Mouse (Mus musculus) layer of hippocampus, adult 11-12 months (tissue): ENCODE data around the gene Oaf.

Experiments used
- DNase-seq: peaks from one replicate; pipeline ENCODE4 v3.0.0; 2022; ENCODE audit warnings: low spot score

Gene Oaf

DNA sequence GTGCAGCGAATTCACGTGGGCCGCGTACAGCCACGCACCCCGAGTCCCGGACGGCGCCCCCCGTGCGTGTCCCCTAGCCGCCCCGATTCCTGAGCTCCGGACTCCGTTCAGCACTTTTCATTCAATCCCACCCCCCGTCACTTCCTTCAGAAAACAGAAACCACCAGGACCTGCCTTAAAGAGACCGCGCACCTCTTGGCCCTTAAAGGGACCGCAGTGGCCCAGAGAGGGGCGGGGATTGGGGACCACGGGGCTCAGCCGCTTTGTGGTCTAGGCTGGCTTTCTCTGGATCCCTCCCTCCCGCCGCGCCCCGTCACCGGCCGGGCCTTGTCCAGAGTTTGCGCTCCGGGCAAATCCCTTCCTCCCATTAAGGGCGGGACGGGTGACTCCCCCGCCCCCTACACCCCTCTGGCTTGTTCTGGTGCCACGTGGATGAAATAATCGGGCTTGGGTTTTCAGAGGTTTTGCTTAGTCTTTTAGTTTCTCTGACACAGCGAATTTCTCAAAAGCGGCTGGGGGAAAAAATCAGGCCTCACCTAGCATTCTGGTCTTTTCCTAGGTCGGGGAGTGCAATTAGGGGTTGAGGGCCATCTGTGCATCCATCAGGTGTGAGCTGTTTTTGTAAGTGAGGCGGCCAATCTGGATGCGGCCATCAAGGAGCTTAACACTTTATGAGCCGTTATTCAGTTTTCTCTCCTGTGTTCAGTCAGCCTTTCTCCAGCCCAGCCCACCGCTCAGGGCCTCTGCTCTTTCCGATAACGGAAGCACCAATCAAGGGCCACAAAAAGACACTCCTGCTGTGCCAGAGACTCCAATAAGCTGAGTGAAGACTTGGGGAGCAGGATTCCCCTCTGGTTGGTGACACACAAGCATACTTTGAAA is at the start of gene Oaf:
TSS of gene Oaf (minus strand) at position 200 of the 882 bp plus-strand sequence.
- DNase-seq = peak; percentile 73

DNA sequence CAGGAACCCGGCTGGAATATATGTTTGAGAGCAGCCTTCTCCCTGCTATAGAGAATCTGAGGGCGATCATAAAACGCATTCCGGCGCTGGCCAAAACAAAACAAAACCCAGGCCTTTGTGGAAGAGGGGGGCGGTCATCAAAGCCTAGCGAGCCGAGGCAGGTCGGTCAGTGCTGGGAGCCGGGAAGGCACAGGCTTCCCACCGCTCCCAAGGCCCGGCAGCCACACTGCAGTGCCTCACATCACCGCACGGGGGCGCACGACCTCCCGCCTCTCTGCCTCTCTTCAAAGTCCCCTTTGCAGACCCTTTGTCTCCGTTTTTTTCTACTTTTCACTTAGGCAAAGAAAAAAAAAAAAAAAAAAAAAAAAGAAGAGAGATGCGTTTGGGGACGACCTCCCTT is 47.2 kb upstream of the Oaf start:
- peak; percentile 65 for DNase-seq

DNA sequence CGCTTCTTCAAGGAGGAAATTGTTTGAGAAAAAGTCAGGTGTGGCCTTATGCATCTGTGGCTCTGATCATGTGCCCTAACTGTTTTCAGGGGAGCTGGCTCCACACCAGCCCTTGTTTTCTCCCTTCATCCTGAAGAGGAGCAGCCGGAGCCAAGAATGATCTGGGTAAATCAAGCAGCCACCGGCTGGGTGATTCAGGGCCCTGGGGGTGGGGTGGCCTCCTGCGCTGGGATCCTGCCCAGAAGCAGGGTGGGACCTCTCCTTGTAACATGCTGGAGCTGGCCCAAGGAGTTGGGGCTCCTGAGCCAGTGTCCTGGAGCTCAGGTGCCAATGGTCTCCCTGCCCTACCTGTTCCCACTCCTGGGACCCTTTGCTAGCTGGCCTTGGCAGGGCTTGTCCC is 45.6 kb upstream of the Oaf start:
- no peak for DNase-seq

DNA sequence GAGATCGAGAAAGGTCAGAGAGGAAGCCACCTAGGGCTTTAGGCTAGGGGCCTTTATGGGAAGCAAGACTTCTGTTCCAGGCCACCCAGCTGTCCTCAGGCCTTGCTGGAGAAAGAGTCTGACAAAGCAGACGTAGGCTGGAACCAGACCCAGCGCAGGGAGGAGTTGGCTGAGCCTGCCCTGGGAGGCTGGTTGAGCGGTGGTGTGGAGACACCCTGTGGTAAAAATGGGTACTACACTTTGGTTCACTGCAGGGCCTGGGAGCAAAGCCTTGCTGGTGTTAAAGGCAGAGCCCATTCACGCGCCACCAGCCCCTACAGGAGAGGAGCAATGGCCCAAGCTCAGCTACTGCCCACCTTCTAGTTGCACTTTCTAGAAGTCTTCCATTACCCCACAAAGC is 44.6 kb upstream of the Oaf start:
- DNase-seq = peak; percentile 84

DNA sequence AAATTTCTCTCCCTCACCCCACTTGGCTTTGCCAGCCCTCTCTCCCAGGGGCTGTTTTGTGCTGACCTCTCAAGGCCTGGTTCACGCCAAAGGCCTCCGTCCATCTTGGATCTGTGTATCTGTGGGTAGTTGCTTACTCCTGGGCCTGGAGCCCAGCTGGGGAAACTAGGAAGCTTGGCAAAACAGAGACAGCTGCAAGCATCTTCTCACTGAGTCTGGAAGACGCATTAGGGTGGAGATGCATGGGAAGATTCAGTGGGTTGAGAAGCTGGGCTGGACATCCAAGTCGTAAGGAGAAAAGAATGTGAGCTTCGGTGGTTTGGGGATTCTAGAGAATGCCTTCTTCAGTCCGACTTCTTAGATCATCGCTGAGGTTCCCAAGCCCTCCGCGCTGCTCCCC is 34.0 kb upstream of the Oaf start:
- DNase-seq = no peak

DNA sequence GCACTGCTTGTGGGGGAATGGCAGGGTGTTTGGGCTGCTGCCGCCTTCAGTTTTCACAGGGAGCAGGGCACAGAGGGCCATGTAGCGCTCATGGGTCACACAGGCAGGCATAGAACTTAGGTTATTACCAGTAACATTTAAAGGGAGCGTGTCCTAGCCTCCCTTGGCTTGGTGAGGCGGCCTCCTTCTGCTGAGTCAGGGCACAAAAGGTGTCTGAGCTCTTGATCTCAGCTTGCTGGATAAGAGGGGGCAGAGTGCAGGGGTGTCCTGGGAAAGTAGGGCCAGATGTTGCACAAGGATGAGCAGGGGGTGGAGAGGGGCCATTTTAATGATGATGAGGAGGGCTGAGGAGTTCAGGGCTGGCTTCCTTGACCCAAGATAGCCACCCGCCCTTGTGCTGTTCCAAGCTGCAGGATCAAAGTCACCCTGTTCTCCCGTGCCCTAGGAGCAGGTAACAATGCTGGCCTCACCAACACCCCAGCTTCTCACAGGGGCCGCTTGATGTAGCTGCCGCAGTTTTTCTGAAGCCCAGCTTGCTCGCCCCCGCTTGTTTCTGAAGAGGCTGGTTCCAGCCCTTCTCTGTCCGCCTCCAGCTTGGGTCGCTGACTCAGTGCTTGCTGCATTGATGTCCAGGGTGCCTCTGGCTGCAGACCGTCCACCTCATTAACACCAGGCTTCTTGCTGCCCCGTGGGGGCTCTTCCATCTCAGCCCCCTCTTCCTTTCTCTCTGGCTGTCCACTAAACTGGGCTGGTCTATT is 32.2 kb upstream of the Oaf start:
- no peak for DNase-seq

DNA sequence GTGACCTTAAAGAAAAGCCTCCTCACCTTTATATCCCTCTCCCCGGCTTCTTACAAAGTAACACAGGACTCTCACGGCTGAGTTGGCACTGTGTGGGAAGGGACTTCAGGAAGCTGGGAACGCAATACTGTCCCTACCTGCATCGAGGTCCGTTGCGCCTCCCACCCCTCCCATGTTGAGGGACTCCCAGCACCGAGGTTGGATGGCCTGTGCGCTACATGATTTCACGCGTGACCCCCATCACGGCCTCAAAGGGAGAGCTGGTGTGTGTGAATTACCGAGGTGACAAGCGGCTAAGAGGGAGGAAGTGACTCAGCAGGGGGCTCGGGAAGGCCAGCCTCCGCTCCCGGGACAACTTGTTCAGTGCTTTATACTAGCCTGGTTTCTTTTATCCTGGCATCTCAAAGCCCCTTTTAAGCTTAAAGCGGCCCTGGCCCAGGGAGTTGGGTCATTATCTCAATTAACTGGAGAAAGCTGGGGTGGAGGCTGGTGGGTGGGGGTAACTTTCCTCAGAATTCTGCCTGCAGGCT is 31.1 kb upstream of the Oaf start:
- peak; percentile 52 for DNase-seq

DNA sequence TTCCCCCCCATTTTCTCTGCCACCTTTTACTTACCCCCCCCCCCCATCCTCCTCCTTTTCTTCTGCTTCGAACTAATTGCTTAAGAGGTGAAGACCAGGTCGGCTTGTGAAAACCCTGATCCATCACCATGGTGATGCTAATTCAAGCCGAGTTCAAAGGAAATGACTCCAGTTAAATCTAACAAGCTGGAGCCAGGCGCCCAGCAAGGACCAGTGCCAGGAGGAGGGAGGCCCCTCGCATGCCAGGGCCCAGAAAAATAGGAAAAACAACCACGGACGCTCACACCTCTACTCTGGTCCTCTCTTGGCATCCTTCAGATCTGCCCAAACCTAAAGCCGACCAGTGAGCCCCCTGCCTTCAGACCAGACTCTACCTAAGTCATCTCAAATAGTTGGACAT is 29.5 kb upstream of the Oaf start:
- DNase-seq = peak; percentile 39

DNA sequence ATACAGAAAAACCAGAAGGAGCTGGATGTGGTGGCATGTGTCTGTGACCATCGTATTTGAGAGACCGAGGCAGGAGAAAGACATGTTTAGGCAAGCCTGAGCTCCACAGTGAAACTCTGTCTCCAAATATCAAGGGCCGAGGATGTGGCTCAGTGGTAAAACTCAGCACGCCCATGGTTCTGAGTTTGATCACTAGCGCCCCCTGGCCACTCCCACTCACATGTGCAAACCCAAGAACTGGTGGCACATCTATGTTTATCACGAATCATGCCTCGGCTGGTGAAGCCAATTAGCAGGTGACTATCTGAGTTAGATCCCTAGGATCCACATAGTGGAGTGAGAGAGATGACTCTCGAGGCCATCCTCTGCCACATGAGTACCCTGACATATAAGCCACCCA is 27.6 kb upstream of the Oaf start:
- no peak for DNase-seq

DNA sequence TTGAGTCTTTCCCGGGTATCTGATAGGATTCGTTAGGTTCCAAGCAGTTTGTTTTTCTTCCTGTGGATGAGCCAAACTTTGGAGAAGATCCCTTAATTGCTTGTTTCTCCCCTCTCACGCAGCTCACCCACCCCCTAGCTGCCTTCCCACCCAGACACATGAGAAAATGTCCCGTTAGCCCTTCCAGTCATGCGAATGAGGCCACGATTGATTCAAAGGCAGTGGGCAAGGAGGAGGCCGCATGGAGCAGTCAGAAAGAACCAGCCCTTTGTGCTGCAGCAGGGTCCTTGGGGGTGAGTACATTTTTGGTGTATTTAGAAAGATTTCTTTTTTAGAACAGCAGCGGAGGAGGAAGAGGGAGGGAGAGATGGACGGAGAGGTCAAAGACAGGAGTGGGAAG is 25.5 kb upstream of the Oaf start:
- DNase-seq = no peak

DNA sequence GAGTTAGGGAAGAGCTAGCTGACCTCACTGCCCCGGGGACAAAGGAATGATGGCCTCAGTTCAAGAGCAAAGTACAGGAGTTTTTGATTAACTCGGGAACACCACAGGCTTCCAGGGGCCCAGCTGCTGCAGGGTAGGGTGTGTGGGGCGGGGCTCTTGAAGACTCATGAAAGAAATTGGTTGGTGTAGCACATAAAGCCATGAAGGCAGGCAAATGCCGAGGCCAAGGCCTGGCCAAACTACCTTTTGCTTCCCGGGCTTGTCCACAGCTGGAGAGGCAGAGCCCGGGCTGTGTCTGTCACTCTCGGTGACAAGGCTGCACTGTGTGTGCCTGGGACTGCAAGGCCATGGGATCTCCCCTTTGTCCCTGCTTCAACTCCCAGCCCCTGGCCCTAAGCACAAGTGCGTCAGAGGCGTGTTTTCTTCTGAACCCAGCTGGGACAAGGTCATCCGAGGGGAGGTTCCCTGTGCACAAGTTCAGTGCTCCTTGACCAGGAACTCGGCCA is 24.3 kb upstream of the Oaf start:
- no peak for DNase-seq

DNA sequence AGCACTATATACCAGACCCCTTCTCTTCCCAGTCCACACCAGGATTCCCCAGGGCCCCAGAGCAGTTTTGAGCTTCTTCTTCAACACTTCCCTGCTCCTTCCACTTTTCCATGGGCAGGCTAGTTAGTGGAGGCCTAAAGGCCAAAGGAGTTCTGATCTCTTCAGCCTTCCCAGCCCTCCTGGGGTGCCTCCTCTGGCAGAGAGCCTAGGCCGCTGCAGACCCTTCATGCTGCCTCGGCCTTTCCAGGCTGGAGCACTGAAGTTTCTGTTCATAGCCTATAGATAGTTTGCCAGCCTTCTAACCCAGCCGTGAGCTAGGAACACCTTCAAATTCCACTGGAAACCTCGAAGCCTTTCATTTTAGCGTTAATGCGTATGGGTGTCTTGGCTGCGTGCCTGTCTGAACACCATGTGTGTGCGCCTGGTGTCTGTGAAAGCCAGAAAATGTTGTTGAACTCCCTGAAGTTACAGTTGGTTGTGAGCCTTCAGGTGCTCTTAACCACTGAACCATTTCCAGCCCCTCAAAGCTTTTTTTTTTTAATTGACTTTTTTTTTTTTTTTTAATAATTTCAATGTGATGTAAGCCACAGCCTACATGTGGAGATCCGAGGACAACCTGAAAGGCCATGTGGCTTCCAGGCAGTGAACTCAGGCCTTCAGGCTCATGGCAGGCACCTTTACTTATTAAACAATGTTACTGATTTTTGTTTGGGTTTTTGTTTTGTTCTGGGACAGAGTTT is 23.3 kb upstream of the Oaf start:
- no peak for DNase-seq

DNA sequence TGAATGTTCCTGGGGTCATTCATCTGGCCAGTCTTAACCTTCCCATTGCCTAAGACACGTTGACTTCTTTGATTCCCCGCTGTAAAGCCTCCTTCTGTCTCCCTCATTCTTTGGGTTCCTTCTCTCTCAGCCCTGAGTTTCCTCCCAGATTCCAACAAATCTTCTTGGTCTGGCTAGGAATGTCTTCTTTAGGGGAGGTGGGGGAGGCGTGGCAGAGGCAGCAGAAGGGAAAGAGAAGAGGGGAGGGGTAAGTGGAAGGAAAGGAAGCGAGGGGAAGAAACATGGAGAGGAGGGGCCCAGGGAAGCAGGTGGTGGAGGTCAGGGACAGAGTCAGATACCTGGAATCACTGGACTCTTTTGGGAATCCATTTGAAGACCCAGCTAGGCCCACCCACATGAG is 22.7 kb upstream of the Oaf start:
- DNase-seq = no peak

DNA sequence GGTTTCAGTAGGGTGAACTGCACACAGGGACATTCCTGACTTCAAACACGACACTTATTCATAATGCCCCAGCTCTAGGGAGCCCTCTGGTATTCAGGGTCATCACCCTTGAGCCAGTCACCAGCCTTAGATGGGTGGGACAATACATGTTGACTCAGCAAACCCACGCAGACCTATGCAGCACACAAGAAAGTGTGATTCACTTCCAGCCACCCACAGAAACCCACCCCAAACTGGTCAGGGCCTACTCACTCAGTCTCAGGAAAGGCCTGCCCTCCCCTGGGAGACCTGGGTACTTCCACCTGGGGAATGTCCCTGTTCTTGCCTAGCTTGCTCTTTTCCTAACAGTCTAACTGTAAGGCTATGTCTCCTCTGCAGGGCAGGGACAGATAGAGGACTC is 22.2 kb upstream of the Oaf start:
- DNase-seq = no peak

DNA sequence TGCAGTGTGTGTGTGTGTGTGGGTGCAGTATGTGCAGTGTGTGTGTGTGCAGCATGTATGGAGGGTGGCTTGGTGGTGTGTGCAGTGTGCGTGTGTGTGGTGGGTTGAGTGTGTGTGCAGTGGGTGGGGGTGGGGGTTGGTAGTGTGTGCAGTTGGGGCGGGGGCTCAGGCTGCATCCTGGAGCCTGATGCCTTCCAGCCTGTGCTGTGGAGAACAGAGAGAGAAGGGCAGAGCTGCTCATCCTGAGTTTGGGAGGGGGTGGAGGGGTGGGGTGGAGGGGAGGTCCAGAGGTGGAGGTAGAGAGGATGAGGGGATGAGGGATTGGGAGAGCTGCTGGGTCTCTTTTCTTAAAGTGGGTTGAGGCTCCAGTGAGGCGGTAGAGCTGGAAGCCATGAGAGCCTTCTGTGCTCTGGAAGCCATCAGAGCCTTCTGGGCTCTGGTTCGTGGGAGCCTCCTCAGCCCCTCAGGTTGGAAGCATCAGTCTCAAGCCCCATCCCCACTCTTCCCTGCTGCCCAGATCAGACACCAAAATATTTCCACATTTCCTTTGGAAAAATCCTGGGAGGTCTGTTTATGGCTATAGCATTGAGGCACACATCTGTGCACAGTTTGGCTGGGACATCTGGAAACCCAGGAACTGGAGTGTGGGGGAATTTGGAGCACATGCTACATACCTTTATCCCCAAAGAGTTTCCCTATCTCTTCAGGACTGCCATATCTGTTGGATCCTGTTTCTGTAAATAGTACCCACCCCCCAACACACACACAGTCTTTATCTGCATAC is 21.6 kb upstream of the Oaf start:
- DNase-seq = no peak

DNA sequence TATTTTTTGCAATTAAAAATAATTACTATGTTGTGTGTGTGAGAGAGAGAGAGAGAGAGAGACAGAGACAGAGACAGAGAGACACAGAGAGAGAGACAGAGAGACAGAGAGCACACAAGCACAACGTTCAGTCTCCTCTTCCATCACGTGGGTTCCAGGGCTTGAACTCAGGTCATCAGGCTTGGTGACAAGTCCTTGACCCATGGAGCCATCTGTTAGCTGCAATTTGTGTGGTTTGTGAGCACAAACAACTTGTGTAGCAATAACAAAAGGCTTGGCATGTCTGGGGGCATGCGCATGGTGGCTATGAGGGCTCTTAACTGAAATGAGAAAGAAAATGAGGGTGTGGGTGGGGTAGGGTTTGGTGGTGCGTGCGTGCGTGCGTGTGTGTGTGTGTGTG is 20.9 kb upstream of the Oaf start:
- DNase-seq = no peak

DNA sequence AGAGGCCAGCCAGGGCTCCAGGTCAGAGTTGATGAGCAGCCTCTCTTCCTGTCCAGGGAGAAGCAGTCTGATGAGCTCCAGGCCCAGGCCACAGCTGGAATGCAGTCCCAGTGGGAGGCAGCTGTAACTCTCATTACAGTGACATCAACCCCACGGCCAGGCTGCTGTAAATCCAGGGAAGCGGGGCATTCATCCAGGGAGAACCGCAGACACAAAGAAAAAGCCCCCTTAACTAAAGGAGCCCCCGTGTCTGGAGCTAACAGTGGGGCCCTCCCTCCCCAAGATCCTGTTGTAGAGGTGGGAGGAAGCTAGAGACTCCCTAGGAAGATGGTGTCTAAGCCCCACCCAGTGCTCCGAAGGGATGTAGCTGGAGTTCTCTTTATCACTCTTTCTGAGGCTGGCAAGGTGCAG is 13.6 kb upstream of the Oaf start:
- no peak for DNase-seq

DNA sequence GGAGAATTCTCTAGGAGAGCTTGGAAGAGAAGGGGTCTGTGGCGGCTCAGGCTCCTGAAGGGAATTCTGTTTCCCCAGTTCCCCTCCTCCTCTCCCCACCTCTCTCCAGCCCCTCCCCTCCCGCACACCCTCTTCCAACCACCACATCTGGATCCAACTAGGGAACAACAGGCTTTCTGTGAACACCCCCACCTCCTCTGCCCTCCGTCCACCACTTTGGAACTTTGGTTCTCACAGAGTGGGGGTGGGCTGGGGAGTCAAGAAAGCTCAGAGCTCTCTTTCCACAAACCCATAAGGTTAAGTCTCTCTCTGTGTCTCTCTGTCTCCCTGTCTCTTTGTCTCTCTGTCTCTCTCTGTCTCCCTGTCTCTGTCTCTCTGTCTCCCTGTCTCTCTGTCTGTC is 13.1 kb upstream of the Oaf start:
- no peak for DNase-seq

DNA sequence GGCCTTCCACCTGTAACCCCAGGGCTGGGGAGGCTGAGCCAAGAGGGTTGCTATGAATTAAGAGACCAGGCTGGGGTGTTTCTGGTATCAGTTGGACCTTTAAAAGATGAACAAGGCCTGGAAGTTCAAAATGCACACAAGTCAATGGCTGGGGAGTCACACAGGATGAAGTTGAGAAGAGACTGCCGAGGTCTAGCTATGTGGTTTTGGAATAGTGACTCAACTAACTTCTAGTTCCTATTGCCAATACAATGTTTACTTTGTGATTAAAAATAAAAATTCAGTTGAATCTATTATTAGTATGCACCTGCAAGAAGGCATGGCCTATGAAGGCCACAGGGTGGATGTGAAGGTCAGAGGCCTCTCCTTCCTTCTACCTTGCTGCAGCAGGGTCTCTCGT is 12.1 kb upstream of the Oaf start:
- no peak for DNase-seq

DNA sequence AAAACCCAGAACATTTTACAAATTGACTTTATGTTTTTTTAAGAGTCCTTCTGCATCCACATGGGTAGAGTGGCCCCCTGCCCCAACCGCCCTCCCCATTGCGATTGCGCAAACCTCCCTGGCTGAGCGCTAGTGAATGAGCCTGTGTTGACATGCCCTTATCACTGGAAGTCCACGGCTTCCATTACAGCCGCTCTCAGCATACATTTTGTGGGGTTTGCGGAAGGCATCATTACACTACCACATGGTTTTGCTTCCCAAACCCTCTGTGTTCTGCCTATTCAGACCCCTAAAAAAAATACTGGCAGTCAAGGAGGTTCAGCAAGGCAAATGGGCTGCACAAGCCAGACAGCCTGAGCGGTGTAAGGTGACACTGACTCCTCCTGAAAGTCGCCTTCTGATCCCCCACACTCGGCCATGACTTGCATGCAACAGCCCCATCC is 7.0 kb upstream of the Oaf start:
- no peak for DNase-seq

DNA sequence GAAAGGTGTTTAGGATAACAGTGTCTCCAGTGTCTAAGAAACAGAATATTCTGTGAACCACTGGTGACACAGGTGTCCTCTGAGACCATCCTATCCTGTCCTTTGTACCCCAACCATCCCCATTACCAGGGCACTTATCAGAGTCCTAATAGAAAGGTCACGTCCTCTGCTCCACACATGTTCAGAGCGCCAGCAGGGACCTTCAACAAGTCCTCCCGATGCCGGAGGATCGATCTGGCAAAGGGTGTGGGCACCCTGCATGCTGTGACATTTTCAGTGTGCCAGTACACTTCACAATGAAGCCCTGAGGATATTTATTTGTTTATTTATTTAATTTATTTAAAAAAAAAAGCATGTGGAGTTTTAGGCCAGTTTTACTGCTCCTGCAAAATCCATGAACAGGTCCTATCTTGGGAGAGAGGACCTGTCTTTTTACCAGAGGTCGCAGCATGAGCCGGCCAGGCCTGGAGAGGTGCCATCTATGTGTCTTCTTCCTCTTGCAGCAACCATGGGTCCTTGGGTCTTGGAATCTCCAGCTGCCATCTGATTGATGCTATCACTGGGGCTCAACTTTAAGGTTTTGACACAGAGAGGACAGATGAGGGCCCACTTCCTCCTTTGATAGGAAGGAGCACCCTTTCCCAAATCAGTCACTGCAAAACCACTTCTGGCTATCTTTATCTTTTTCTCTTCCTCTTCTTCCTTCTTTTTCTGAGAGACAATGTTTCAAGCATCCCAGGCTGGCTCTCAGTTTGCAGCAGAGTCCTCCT is 6.3 kb upstream of the Oaf start:
- peak; percentile 23 for DNase-seq
